Mouse (Mus musculus) brown adipose tissue, adult 24 weeks (tissue): ENCODE measurements around the gene Klhl33. TPM values are rescaled to one million over a fixed set of nuclear protein-coding genes. Genes with fewer than 3 reads are reported as not detected.

ENCODE experiments used
- polyA plus RNA-seq: library from polyadenylated mRNA; stranded (reverse); fragments of >200 nt; gene quantifications from 2 replicates; pipeline ENCODE4 v1.2.4, GENCODE M21; 2012; ENCODE audit not compliant: missing spikeins, insufficient read depth, insufficient read length

Gene Klhl33
- polyA plus RNA-seq, 1 experiment: 0.32 TPM

Other genes with a start within 250 kb of the Klhl33 start
- gene Olfr747, start 204.3 kb downstream of the Klhl33 start, polyA plus RNA-seq: not detected in 2 replicates
- gene Olfr748, start 190.1 kb downstream of the Klhl33 start, polyA plus RNA-seq: not detected in 2 replicates
- not detected in 2 replicates for gene Olfr749, start 152.4 kb downstream of the Klhl33 start, polyA plus RNA-seq
- gene Ttc5, start 112.0 kb downstream of the Klhl33 start, polyA plus RNA-seq: 11.1 and 15.2 TPM in 2 replicates
- gene Ccnb1ip1, start 89.8 kb downstream of the Klhl33 start, polyA plus RNA-seq: not detected in 2 replicates
- 12.6 and 13.2 TPM in 2 replicates for gene Parp2, start 89.7 kb downstream of the Klhl33 start, polyA plus RNA-seq
- 29.1 and 29.6 TPM in 2 replicates for gene Tep1, start 26.9 kb downstream of the Klhl33 start, polyA plus RNA-seq
- 59.2 and 66.9 TPM in 2 replicates for gene Osgep, start 27.4 kb upstream of the Klhl33 start, polyA plus RNA-seq
- gene Apex1, start 27.5 kb upstream of the Klhl33 start, polyA plus RNA-seq: 31.0 and 35.3 TPM in 2 replicates
- gene Pip4p1, start 33.3 kb upstream of the Klhl33 start, polyA plus RNA-seq: 44.2 and 46.1 TPM in 2 replicates
- gene Pnp, start 33.6 kb upstream of the Klhl33 start, polyA plus RNA-seq: 84.3 and 92.4 TPM in 2 replicates
- 11.9 and 19.3 TPM in 2 replicates for gene Gm49342, start 47.0 kb upstream of the Klhl33 start, polyA plus RNA-seq
- gene Pnp2, start 58.5 kb upstream of the Klhl33 start, polyA plus RNA-seq: 3.5 and 5.1 TPM in 2 replicates
- 0.91 TPM in 1 of 2 replicates, not detected in the other for gene Rnase10, start 110.2 kb upstream of the Klhl33 start, polyA plus RNA-seq
- gene Rnase9, start 144.4 kb upstream of the Klhl33 start, polyA plus RNA-seq: not detected in 2 replicates
- gene Rnase11, start 152.7 kb upstream of the Klhl33 start, polyA plus RNA-seq: not detected in 2 replicates
- not detected in 2 replicates for gene Rnase12, start 160.2 kb upstream of the Klhl33 start, polyA plus RNA-seq
- not detected in 2 replicates for gene Olfr750, start 176.9 kb upstream of the Klhl33 start, polyA plus RNA-seq
- 69.1 and 78.8 TPM in 2 replicates for gene Rnase4, start 193.6 kb upstream of the Klhl33 start, polyA plus RNA-seq
- 2.1 and 8.7 TPM in 2 replicates for gene Ang, start 193.6 kb upstream of the Klhl33 start, polyA plus RNA-seq
- not detected in 2 replicates for gene Eddm3b, start 216.9 kb upstream of the Klhl33 start, polyA plus RNA-seq
- gene Rnase6, start 226.4 kb upstream of the Klhl33 start, polyA plus RNA-seq: 1.3 TPM in 1 of 2 replicates, not detected in the other
- not detected in 2 replicates for gene Rnase1, start 249.3 kb upstream of the Klhl33 start, polyA plus RNA-seq